Mouse (Mus musculus): ENCODE data around the gene Card10. TPM values are rescaled to one million over a fixed set of nuclear protein-coding genes. Genes with fewer than 3 reads are reported as not detected.

The Card10 gene
- polyA plus RNA-seq, 1 experiment = 8.2 TPM

GRCm38 (mm10) chr15:78785961-78786360, 16.9 kb downstream of the Card10 start:
- Histone ChIP-seq H3K4me1 (ENCODE audit: control insufficient read depth, insufficient read depth, low read length) (no peaks in the 10 kb centered on the region), H3K27ac (ENCODE audit: insufficient read depth, low read length) (no peak overlapping the region), H3K27me3 (ENCODE audit: control insufficient read depth, insufficient read depth, low read length) (no peaks in the 10 kb centered on the region), H3K4me3 (replicated peaks; ENCODE audit: insufficient read depth, low read depth, low read length) (no peak overlapping the region)
- TF ChIP-seq POLR2A (IDR thresholded peaks at IDR 0.05; ENCODE audit: borderline replicate concordance, insufficient read depth, low read length) = no peak
- no peak for TF ChIP-seq CTCF (IDR thresholded peaks at IDR 0.05; ENCODE audit: borderline replicate concordance, insufficient read depth, low read depth, low read length)
- WGBS = 37% methylated on average over 7 of the region's 7 CpGs
- DNase-seq = no peak

- Histone ChIP-seq H3K4me3 (replicated peaks; ENCODE audit: insufficient read depth, low read depth, low read length) (no peak overlapping the region), H3K4me1 (ENCODE audit: control insufficient read depth, insufficient read depth, low read length) (no peaks in the 10 kb centered on the region), H3K27ac (ENCODE audit: insufficient read depth, low read length) (no peak overlapping the region), H3K27me3 (ENCODE audit: control insufficient read depth, insufficient read depth, low read length) (no peaks in the 10 kb centered on the region)
- TF ChIP-seq CTCF (IDR thresholded peaks at IDR 0.05; ENCODE audit: borderline replicate concordance, insufficient read depth, low read depth, low read length) (no peak), POLR2A (IDR thresholded peaks at IDR 0.05; ENCODE audit: borderline replicate concordance, insufficient read depth, low read length) (no peak)
- WGBS = 88% methylated on average over 7 of the region's 7 CpGs
- no peak for DNase-seq
These were observed 17.6 kb downstream of the Card10 start for GRCm38 (mm10) chr15:78785258-78785657.

GRCm38 (mm10) chr15:78784520-78784919, 18.3 kb downstream of the Card10 start:
- no peak overlapping the region for H3K4me3 ChIP-seq (replicated peaks; ENCODE audit: insufficient read depth, low read depth, low read length)
- TF ChIP-seq CTCF (IDR thresholded peaks at IDR 0.05; ENCODE audit: borderline replicate concordance, insufficient read depth, low read depth, low read length) (no peak), POLR2A (IDR thresholded peaks at IDR 0.05; ENCODE audit: borderline replicate concordance, insufficient read depth, low read length) (no peak)
- H3K27ac ChIP-seq (ENCODE audit: insufficient read depth, low read length) = no peak overlapping the region
- no peaks in the 10 kb centered on the region for H3K27me3 ChIP-seq (ENCODE audit: control insufficient read depth, insufficient read depth, low read length)
- WGBS = 55% methylated on average over 5 of the region's 5 CpGs
- no peak for DNase-seq
- no peaks in the 10 kb centered on the region for H3K4me1 ChIP-seq (ENCODE audit: control insufficient read depth, insufficient read depth, low read length)

GRCm38 (mm10) chr15:78782348-78783103, 20.3 kb downstream of the Card10 start:
- H3K27ac ChIP-seq (ENCODE audit: insufficient read depth, low read length) = no peak overlapping the region
- WGBS = 68% methylated on average over 14 of the region's 14 CpGs
- no peak for TF ChIP-seq CTCF (IDR thresholded peaks at IDR 0.05; ENCODE audit: borderline replicate concordance, insufficient read depth, low read depth, low read length)
- no peak for TF ChIP-seq POLR2A (IDR thresholded peaks at IDR 0.05; ENCODE audit: borderline replicate concordance, insufficient read depth, low read length)
- H3K4me1 ChIP-seq (ENCODE audit: control insufficient read depth, insufficient read depth, low read length) = no peaks in the 10 kb centered on the region
- H3K4me3 ChIP-seq (replicated peaks; ENCODE audit: insufficient read depth, low read depth, low read length) = no peak overlapping the region
- no peak for DNase-seq
- no peaks in the 10 kb centered on the region for H3K27me3 ChIP-seq (ENCODE audit: control insufficient read depth, insufficient read depth, low read length)

- H3K4me1 ChIP-seq (ENCODE audit: control insufficient read depth, insufficient read depth, low read length) = no peaks in the 10 kb centered on the region
- no peak overlapping the region for H3K4me3 ChIP-seq (replicated peaks; ENCODE audit: insufficient read depth, low read depth, low read length)
- no peaks in the 10 kb centered on the region for H3K27me3 ChIP-seq (ENCODE audit: control insufficient read depth, insufficient read depth, low read length)
- TF ChIP-seq CTCF (IDR thresholded peaks at IDR 0.05; ENCODE audit: borderline replicate concordance, insufficient read depth, low read depth, low read length) (no peak), POLR2A (IDR thresholded peaks at IDR 0.05; ENCODE audit: borderline replicate concordance, insufficient read depth, low read length) (no peak)
- WGBS = 91% methylated on average over 7 of the region's 7 CpGs
- no peak overlapping the region for H3K27ac ChIP-seq (ENCODE audit: insufficient read depth, low read length)
- DNase-seq = no peak
These were observed 21.9 kb downstream of the Card10 start for GRCm38 (mm10) chr15:78780908-78781307.

- no peaks in the 10 kb centered on the region for H3K27me3 ChIP-seq (ENCODE audit: control insufficient read depth, insufficient read depth, low read length)
- TF ChIP-seq POLR2A (IDR thresholded peaks at IDR 0.05; ENCODE audit: borderline replicate concordance, insufficient read depth, low read length) (no peak), CTCF (IDR thresholded peaks at IDR 0.05; ENCODE audit: borderline replicate concordance, insufficient read depth, low read depth, low read length) (no peak)
- no peak overlapping the region for H3K4me3 ChIP-seq (replicated peaks; ENCODE audit: insufficient read depth, low read depth, low read length)
- no peak for DNase-seq
- no peaks in the 10 kb centered on the region for H3K4me1 ChIP-seq (ENCODE audit: control insufficient read depth, insufficient read depth, low read length)
- no peak overlapping the region for H3K27ac ChIP-seq (ENCODE audit: insufficient read depth, low read length)
- 90% methylated on average over 14 of the region's 14 CpGs for WGBS
These were observed 22.5 kb downstream of the Card10 start for GRCm38 (mm10) chr15:78780359-78780758.

GRCm38 (mm10) chr15:78779690-78780089, 23.2 kb downstream of the Card10 start:
- no peaks in the 10 kb centered on the region for H3K4me1 ChIP-seq (ENCODE audit: control insufficient read depth, insufficient read depth, low read length)
- WGBS = 92% methylated on average over 5 of the region's 5 CpGs
- DNase-seq = no peak
- no peak overlapping the region for H3K27ac ChIP-seq (ENCODE audit: insufficient read depth, low read length)
- H3K27me3 ChIP-seq (ENCODE audit: control insufficient read depth, insufficient read depth, low read length) = no peaks in the 10 kb centered on the region
- H3K4me3 ChIP-seq (replicated peaks; ENCODE audit: insufficient read depth, low read depth, low read length) = no peak overlapping the region
- no peak for TF ChIP-seq POLR2A (IDR thresholded peaks at IDR 0.05; ENCODE audit: borderline replicate concordance, insufficient read depth, low read length)
- TF ChIP-seq CTCF (IDR thresholded peaks at IDR 0.05; ENCODE audit: borderline replicate concordance, insufficient read depth, low read depth, low read length) = no peak

- 84% methylated on average over 8 of the region's 8 CpGs for WGBS
- DNase-seq = no peak
- no peak overlapping the region for H3K4me3 ChIP-seq (replicated peaks; ENCODE audit: insufficient read depth, low read depth, low read length)
- no peak for TF ChIP-seq POLR2A (IDR thresholded peaks at IDR 0.05; ENCODE audit: borderline replicate concordance, insufficient read depth, low read length)
- TF ChIP-seq CTCF (IDR thresholded peaks at IDR 0.05; ENCODE audit: borderline replicate concordance, insufficient read depth, low read depth, low read length) = no peak
- H3K27me3 ChIP-seq (ENCODE audit: control insufficient read depth, insufficient read depth, low read length) = no peaks in the 10 kb centered on the region
- no peaks in the 10 kb centered on the region for H3K4me1 ChIP-seq (ENCODE audit: control insufficient read depth, insufficient read depth, low read length)
- H3K27ac ChIP-seq (ENCODE audit: insufficient read depth, low read length) = no peak overlapping the region
These were observed 23.6 kb downstream of the Card10 start for GRCm38 (mm10) chr15:78779253-78779652.

All from cerebellum, adult 2 months (tissue).